Mouse (Mus musculus): ENCODE results near the gene Ccdc43. TPM values are rescaled to one million over a fixed set of nuclear protein-coding genes. Genes with fewer than 3 reads are reported as not detected.
"Not testable (repeated sequence)": the region's sequence is repeated elsewhere in the genome, so short reads cannot be mapped to it uniquely, and the experiment has no call there.

Ccdc43 gene
- polyA plus RNA-seq, 1 experiment from 2014 or later = 48.3 TPM

DNA sequence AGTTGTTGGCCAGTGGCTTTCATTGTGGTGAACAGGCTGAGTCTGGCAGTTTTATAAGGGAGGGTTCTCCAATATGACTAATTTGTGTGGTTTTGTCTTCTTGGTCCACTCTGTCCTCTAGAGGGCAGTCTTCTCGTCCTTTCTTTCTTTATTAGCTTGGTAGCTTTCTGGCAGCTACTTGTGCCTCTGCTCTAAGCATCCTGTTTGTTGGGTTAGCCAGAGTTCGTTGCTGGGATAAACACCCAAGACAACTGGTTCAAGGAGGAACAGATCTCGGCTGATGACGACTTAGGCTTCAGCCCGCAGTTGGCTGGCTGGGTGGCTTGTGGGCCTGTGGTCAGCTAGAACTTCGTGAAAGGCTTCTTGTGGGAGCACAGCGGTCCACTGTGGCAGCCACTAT is 31.0 kb upstream of the Ccdc43 start:
- ATAC-seq (replicated peaks) = no peak
- no peaks in the 10 kb centered on the region for H3K4me1 ChIP-seq
- H3K4me2 ChIP-seq (replicated peaks) = no peak overlapping the region
- H3K9ac ChIP-seq (replicated peaks) = no peak overlapping the region
- no peaks in the 10 kb centered on the region for H3K27me3 ChIP-seq
- H3K27ac ChIP-seq (replicated peaks) = no peak overlapping the region
- no peak overlapping the region for H3K4me3 ChIP-seq
- H3K9me3 ChIP-seq = no peaks in the 10 kb centered on the region
- H3K36me3 ChIP-seq = no peaks in the 10 kb centered on the region
- 34% methylated on average over 7 of the region's 7 CpGs for WGBS

DNA sequence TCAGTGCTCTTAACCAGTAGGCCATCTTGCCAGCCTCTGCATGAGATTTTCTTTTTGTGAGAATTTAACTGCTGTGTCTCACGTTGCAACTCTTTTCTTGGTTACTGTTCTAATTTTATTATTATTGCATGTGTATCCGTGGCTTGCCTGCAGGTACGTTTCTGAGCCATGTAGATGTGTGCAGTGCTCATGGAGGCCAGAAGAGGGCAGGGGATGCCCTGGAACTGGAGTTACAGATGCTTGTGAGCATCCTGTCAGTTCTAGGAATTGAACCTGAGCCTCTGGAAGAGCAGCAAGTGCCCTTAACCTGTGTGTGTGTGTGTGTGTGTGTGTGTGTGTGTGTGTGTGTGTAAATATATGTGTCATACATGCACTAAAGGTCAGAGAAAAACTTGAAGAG is 28.0 kb upstream of the Ccdc43 start:
- Histone ChIP-seq H3K27me3 (no peaks in the 10 kb centered on the region), H3K9ac (replicated peaks) (no peak overlapping the region), H3K36me3 (no peaks in the 10 kb centered on the region), H3K4me2 (replicated peaks) (no peak overlapping the region), H3K4me1 (no peaks in the 10 kb centered on the region), H3K9me3 (no peaks in the 10 kb centered on the region), H3K4me3 (no peak overlapping the region), H3K27ac (replicated peaks) (no peak overlapping the region)
- no peak for ATAC-seq (replicated peaks)
- WGBS = 32% methylated on average over 3 of the region's 3 CpGs

DNA sequence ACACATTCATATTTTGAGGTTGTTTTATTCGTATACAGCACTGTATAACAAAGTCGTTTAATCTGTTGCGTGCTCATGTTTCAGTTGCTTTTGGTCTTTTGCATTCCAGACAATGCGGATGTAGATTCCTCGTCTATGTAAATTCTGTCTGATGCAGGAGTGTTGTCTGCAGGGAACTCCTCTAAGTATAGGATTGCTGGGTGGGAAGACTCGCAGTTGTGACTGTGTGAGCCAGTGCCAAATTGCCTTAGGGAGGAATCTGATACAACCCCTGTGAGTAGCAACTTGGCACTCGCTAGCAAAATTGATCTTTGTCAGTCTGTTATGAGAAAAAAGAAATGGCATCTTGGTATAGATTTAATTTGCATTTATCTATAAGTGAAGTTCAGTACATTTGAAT is 18.6 kb upstream of the Ccdc43 start:
- H3K27me3 ChIP-seq = no peaks in the 10 kb centered on the region
- H3K9ac ChIP-seq (replicated peaks) = no peak overlapping the region
- WGBS = 74% methylated on average over 7 of the region's 7 CpGs
- H3K9me3 ChIP-seq = no peaks in the 10 kb centered on the region
- H3K4me1 ChIP-seq = no peaks in the 10 kb centered on the region
- H3K27ac ChIP-seq (replicated peaks) = no peak overlapping the region
- no peaks in the 10 kb centered on the region for H3K36me3 ChIP-seq
- H3K4me2 ChIP-seq (replicated peaks) = no peak overlapping the region
- H3K4me3 ChIP-seq = no peak overlapping the region
- ATAC-seq (replicated peaks) = no peak

DNA sequence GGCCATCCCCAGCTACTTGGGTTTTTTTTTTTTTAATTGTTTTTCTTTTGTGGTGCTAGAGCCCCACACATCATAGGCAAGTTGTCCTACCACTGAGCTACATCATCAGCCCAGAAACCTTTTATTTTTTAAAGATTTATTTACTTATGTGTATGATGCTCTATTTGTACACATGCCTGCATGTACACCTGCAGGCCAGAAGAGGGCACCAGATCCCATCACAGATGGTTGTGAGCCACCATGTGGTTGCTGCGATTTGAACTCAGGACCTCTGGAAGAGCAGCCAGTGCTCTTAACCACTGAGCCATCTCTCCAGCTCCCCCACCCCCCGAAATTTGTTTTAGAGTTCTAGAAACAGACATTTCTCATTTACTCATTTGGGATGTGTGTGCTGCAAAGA is 17.0 kb upstream of the Ccdc43 start:
- ATAC-seq (replicated peaks); H3K36me3 ChIP-seq: not testable (repeated sequence)
- 72% methylated on average over 2 of the region's 2 CpGs for WGBS

DNA sequence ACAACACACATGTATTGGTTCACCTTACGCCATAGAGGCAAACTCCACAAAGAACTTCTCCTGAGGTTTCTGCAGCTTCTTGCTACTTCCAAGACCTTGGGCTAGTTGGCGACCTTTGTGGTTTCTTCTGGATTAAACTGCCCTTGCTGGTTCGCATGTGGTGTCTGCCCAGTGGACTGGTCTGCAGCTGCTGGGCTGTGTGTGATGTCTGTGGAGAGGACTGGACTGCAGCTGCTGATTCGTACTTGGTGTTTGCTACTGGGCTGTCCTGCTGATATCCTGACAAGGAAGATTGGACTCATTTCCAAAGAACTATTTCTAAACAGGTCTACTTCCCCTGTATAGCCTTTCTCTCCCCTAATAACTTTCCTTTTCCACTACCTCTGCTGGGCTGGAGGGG is 14.8 kb upstream of the Ccdc43 start:
- Histone ChIP-seq H3K27ac (replicated peaks) (no peak overlapping the region), H3K4me3 (no peak overlapping the region), H3K9ac (replicated peaks) (no peak overlapping the region), H3K9me3 (no peaks in the 10 kb centered on the region), H3K36me3 (no peaks in the 10 kb centered on the region), H3K4me1 (no peaks in the 10 kb centered on the region), H3K27me3 (no peaks in the 10 kb centered on the region), H3K4me2 (replicated peaks) (no peak overlapping the region)
- WGBS = 92% methylated on average over 4 of the region's 4 CpGs
- ATAC-seq (replicated peaks) = no peak

More for the DNA sequence above, 17.0 kb upstream of the Ccdc43 start:
- not testable (repeated sequence) for H3K4me1 ChIP-seq; H3K27me3 ChIP-seq; H3K4me2 ChIP-seq (replicated peaks); H3K9ac ChIP-seq (replicated peaks); H3K4me3 ChIP-seq; H3K9me3 ChIP-seq; H3K27ac ChIP-seq (replicated peaks)

DNA sequence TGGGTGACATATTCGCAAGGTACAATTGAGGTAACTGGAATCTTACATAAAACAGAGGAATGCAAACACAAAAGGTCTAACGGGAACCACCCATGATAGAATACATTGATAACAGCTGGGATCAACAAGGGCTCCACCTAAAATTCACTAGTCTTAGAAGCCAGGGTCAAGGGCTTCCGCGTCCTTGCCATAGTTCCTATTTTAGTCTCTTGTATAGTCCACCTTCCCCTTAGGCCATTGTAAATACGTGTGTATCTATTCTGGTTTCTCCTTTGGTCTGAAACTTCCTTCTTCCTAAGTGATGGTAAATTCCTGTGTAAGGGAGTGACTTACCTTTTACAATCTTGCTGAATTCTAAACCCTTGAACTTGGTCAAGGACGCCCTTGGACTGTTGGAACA is 4.6 kb upstream of the Ccdc43 start:
- H3K9ac ChIP-seq (replicated peaks); ATAC-seq (replicated peaks); H3K4me1 ChIP-seq; H3K4me2 ChIP-seq (replicated peaks); H3K27ac ChIP-seq (replicated peaks); H3K9me3 ChIP-seq; H3K4me3 ChIP-seq; H3K27me3 ChIP-seq; H3K36me3 ChIP-seq: not testable (repeated sequence)
- 92% methylated on average over 6 of the region's 6 CpGs for WGBS

DNA sequence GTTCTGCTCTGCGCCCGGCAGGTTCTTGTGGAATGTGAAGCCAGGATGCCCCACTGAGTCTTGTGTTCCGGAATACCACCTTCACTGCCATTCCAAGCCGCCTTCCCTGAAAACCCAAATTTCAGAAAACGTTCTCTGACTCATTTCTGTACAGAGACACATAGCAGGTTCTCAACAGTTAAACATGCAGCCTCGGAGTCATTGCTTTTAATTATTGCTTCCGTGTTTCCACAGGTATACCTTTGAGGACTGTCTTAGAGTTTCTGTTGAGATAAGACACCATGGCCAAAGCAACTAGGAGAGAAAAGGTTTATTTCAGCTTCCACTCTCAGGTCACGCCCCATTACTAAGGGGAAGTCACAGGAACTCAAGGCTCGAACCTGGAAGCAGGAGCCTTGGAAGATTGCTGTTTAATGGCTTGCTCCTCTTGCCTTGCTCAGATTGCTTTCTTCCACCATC is 465 bp upstream of the Ccdc43 start:
- WGBS = 20% methylated on average over 9 of the region's 9 CpGs
- Histone ChIP-seq H3K27me3 (no peaks in the 10 kb centered on the region), H3K9me3 (no peaks in the 10 kb centered on the region), H3K27ac (replicated peaks) (peak overlapping the region; percentile 69), H3K36me3 (0 out of 2 replicates have a peak, but pooled peaks cover 3% of the 10 kb centered on the region), H3K4me3 (peak overlapping the region; percentile 74), H3K4me2 (replicated peaks) (peak overlapping the region; percentile 64), H3K9ac (replicated peaks) (peak overlapping the region; percentile 79), H3K4me1 (peaks cover 19% of the 10 kb centered on the region)
- ATAC-seq (replicated peaks) = no peak

DNA sequence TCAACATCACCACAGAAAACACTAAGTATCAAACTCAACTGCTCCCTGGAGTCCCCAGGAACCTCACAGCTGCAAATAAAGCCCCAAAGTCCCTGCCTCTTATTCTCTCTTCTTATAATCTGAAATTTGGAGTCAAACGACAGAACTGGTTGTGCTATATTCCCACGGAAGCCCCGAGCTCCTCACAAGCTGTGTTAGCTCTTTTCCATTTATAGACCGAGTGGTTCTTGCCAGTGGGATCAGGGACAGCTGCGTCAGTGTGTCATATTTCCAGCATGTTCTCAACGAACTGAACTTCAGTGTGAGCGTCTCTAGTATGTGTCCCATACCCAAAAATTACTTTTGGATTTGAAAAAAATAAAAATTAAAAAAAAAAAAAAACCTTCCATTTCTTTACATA is 2.3 kb downstream of the Ccdc43 start:
- Histone ChIP-seq H3K4me3 (no peak overlapping the region), H3K9me3 (no peaks in the 10 kb centered on the region), H3K4me1 (peaks cover 19% of the 10 kb centered on the region), H3K4me2 (replicated peaks) (no peak overlapping the region), H3K36me3 (peaks cover 14% of the 10 kb centered on the region; the same call in 1 of the 2 replicates), H3K27ac (replicated peaks) (no peak overlapping the region), H3K9ac (replicated peaks) (no peak overlapping the region), H3K27me3 (no peaks in the 10 kb centered on the region)
- ATAC-seq (replicated peaks) = no peak
- WGBS = 95% methylated on average over 7 of the region's 7 CpGs

DNA sequence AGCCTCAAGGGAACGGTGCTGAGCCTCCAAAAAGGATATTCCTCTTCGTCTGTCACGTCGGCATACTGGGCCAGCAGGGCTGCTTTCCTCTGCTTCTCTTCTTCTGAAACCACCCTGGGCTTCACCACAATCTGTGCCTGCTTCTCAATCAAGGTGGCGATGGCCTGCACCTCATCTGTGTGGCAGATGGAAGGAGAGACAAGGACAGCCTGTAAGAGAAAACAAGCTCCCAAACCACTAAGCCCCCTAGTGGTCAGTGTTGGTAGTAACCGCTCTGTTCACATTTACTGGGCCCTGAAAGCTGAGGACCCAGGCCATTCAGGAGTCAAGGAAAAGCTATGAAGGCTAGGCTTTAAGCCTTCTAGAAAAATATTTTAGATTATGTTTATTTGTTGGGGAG is 7.4 kb downstream of the Ccdc43 start:
- Histone ChIP-seq H3K9ac (replicated peaks) (no peak overlapping the region), H3K4me1 (no peaks in the 10 kb centered on the region), H3K4me3 (no peak overlapping the region), H3K36me3 (peaks cover 31% of the 10 kb centered on the region), H3K4me2 (replicated peaks) (no peak overlapping the region), H3K9me3 (no peaks in the 10 kb centered on the region), H3K27me3 (no peaks in the 10 kb centered on the region), H3K27ac (replicated peaks) (0 out of 2 replicates have a peak overlapping the region, but pooled peaks have one; percentile 36)
- WGBS = 67% methylated on average over 6 of the region's 6 CpGs
- ATAC-seq (replicated peaks) = no peak

DNA sequence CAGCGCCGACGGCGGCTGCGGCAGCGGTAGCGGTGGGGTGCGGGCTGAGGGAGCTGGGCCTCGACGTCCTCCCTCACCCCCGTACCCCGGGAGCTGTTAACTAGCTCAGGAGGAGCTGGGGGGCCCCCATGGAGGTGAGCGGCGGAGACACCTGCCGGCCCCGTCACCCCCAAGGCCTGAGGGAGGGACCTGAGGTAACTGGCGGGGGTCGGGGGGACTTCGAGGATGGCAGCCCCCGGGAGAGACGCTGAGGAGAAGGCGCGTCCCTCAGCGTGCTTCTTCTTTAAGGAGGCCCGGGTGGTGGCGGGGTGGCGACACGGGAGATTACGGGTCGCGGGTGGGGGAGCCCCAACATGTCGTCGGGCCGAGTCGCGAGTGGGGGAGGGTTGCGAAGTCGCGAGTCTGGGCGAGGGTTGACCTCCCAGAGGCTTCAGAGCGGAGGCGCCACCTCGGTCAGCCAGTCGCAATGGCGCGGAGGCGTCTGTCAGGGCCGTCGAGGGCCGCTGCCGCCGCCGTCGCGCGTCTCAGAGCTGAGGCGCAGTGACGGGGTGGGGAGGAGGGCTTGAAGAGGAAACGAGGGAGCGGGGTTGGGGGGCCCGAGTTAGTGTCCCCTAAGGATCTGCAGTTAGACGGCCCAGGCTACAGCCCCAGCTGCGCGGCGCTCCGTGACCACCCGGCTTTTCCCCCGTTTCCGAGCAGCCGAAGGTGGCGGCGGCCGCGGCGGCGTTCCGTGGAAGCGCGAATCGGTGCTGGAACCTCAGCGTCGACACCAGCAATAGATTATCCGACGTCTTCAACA is 31.7 kb downstream of the Ccdc43 start:
- H3K36me3 ChIP-seq = no peaks in the 10 kb centered on the region
- peaks cover 12% of the 10 kb centered on the region; the same call in 1 of the 2 replicates for H3K27me3 ChIP-seq
- no peak overlapping the region for H3K9ac ChIP-seq (replicated peaks)
- no peak overlapping the region for H3K27ac ChIP-seq (replicated peaks)
- no peak for ATAC-seq (replicated peaks)
- 54% methylated on average over 84 of the region's 84 CpGs for WGBS
- peak overlapping the region; percentile 11; the same call in 1 of the 2 replicates for H3K4me3 ChIP-seq
- no peaks in the 10 kb centered on the region for H3K4me1 ChIP-seq
- no peaks in the 10 kb centered on the region for H3K9me3 ChIP-seq
- no peak overlapping the region for H3K4me2 ChIP-seq (replicated peaks)

DNA sequence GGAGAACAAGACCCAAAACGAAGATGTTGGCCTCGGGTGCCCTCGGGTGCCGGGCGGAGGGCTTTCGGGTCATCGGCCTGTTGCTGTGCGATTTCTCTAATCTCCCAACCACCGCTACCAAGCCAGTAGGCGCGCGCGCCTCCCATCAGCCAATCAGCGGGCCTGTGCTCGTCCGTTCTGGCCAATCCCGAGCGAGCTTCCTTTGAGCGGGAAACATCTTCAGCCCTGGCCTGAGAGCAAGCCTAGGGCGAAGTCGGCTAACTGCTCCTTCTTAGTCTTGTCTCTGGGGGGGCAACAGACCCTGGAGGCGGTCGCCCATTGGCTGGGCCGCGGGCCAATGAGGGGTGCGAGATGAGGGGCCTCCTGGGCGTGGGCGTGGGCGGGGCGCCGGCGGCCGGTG is 32.4 kb downstream of the Ccdc43 start:
- Histone ChIP-seq H3K27me3 (peaks cover 12% of the 10 kb centered on the region; the same call in 1 of the 2 replicates), H3K4me2 (replicated peaks) (no peak overlapping the region), H3K36me3 (no peaks in the 10 kb centered on the region), H3K9ac (replicated peaks) (no peak overlapping the region), H3K4me1 (no peaks in the 10 kb centered on the region), H3K9me3 (no peaks in the 10 kb centered on the region), H3K27ac (replicated peaks) (no peak overlapping the region), H3K4me3 (no peak overlapping the region)
- ATAC-seq (replicated peaks) = no peak
- 54% methylated on average over 33 of the region's 33 CpGs for WGBS

DNA sequence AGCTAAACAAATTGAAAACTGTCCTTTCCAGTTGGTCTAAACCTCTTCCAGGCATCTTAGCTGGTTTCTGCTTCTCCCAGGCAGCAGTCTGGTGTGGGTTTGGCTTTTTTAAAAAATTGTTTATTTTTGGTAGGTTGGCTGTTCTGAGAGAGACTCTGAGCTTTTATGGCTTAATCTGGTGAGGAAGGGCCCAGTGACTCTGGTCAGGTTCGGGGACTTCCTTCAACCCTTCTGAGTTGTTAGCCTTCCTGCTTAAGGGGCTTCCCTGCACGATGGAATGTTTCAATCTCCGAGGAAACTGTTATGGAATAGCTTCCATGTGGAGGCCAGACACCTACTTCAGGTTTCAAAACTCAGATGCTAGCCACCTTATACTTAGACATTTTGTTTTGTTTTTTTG is 34.2 kb downstream of the Ccdc43 start, which contains the start of gene Meioc:
Gene Meioc (plus strand): TSS at position 301 of the 400 bp plus-strand sequence.
- WGBS = 90% methylated on average over 3 of the region's 3 CpGs
- Histone ChIP-seq H3K4me2 (replicated peaks) (no peak within 1 kb of the TSS), H3K27me3 (peaks cover 12% of the 10 kb centered on the region; the same call in 1 of the 2 replicates), H3K36me3 (no peaks in the 10 kb centered on the region), H3K9ac (replicated peaks) (no peak within 1 kb of the TSS), H3K9me3 (no peaks in the 10 kb centered on the region), H3K27ac (replicated peaks) (no peak within 1 kb of the TSS), H3K4me3 (no peak within 1 kb of the TSS), H3K4me1 (no peaks in the 10 kb centered on the region)
- no peak for ATAC-seq (replicated peaks)

DNA sequence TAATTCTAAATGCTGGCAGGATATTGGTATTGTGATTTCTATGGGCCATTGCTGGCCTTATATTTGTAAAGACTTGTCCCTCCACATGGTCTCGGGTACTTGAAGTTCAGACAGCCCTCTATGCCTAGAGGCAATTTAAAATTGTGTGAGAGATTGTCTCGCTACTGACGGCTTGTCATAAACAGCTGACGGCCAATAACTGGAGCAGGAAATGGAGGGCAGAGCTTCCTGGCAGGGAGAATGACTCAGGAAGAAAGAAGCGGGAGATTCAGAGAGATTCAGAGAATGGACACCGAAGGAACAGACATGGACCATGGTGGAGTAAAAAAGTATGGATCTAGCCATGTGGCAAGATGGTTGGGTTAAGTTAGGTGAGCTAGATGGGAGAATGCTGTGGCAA is 40.7 kb downstream of the Ccdc43 start:
- H3K9me3 ChIP-seq = no peaks in the 10 kb centered on the region
- H3K27me3 ChIP-seq = no peaks in the 10 kb centered on the region
- no peak overlapping the region for H3K27ac ChIP-seq (replicated peaks)
- H3K4me1 ChIP-seq = no peaks in the 10 kb centered on the region
- H3K9ac ChIP-seq (replicated peaks) = no peak overlapping the region
- no peak overlapping the region for H3K4me2 ChIP-seq (replicated peaks)
- 83% methylated on average over 6 of the region's 6 CpGs for WGBS
- ATAC-seq (replicated peaks) = no peak
- no peak overlapping the region for H3K4me3 ChIP-seq
- no peaks in the 10 kb centered on the region for H3K36me3 ChIP-seq

Data from forebrain, embryonic 15.5 days (tissue).